Mouse (Mus musculus) mouse embryonic stem cell (cell line): ENCODE results near the gene Prkaa2.

Experiments used
- in situ Hi-C, 2 experiments: fragments of 300-500 bp; cut with MboI; formaldehyde crosslinking; loops; 1 replicate in 1 of 2; 3 replicates in 1 of 2; pipeline ENCODE4 v1.14.3; 2019 to 2020; ENCODE audit warnings: low sequenced_read_pairs in 2 of 2, low pct_unique_long_range_greater_than_20kb in 1 of 2, mixed read lengths in 1 of 2; ENCODE audit not compliant: unreplicated experiment in 1 of 2

Prkaa2 gene

GRCm38 (mm10) chr4:105070982-105071381 lies 38.7 kb downstream of the Prkaa2 start:
- in situ Hi-C loops: no loop called here

DNA sequence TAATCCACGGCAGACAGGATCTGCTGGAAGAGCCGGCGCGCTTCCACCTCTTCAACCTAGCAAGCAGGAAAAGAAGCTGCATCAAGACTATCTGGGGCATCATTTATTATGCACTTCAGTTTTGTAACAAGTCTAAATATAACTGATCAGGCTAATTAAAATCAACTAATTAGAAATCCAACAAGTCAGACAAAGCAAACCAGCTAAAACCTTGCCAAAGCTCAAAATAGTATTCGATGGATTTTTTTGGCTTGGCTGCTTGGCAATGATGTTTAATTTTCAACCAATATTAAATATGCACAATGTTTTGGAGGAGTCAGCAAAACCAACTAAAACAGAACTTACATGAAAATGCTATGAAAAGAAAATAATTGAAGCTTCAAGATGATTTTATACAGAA lies 58.4 kb downstream of the Prkaa2 start:
- in situ Hi-C loops: no loop called here

- in situ Hi-C loops: no loop called here
These were observed 59.6 kb downstream of the Prkaa2 start for GRCm38 (mm10) chr4:105050041-105050440.

- in situ Hi-C loops: loop anchor here in 1 of 2 experiments (10.0 kb wide), 1 partner anchor 91 kb away; no protein-coding TSS in a partner anchor
These were observed 75.4 kb downstream of the Prkaa2 start for GRCm38 (mm10) chr4:105034259-105034658.

GRCm38 (mm10) chr4:105033153-105033552 lies 76.5 kb downstream of the Prkaa2 start:
- in situ Hi-C loops: loop anchor here in 1 of 2 experiments (10.0 kb wide), 1 partner anchor 92 kb away; no protein-coding TSS in a partner anchor

GRCm38 (mm10) chr4:105031104-105031503 lies 78.6 kb downstream of the Prkaa2 start:
- in situ Hi-C loops: loop anchor here in 1 of 2 experiments (10.0 kb wide), 1 partner anchor 94 kb away; no protein-coding TSS in a partner anchor

GRCm38 (mm10) chr4:105027278-105027677 lies 82.4 kb downstream of the Prkaa2 start:
- in situ Hi-C loops: no loop called here

GRCm38 (mm10) chr4:105016006-105016613 lies 93.6 kb downstream of the Prkaa2 start:
- in situ Hi-C loops: loop anchor here in 1 of 2 experiments (25.0 kb wide), 1 partner anchor 104 kb away; the partner anchor contains the start of gene Fyb2

GRCm38 (mm10) chr4:105015496-105015895 lies 94.2 kb downstream of the Prkaa2 start:
- in situ Hi-C loops: loop anchor here in 1 of 2 experiments (25.0 kb wide), 1 partner anchor 103 kb away; the partner anchor contains the start of gene Fyb2

DNA sequence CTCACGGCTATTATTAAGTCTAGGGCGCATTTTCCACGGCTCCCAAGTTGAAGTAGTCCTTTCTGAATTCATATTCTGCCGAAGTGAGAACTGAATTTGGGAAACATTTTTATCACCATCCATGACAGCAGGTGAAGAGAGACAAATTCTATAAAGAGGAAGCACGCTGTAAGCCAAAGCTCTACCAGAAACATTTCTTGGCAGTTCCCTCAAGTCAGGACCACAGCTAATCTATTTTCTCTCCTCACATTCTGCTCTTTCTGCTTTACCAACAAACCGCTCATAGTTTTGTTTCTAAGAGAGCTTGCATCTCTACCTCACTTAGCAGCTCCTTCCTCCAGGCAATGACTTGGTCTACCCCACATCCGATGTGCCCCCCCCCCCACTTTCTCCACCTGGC lies 96.0 kb downstream of the Prkaa2 start:
- in situ Hi-C loops: loop anchor here in 1 of 2 experiments (25.0 kb wide), 1 partner anchor 101 kb away; the partner anchor contains the start of gene Fyb2

GRCm38 (mm10) chr4:105007360-105008018 lies 102.2 kb downstream of the Prkaa2 start:
- in situ Hi-C loops: loop anchor here in 1 of 2 experiments (25.0 kb wide), 1 partner anchor 95 kb away; the partner anchor contains the start of gene Fyb2

- in situ Hi-C loops: loop anchor here (5.0 to 25.0 kb wide), 2 partner anchors 92 kb away; partner anchors contain the start of gene Fyb2 (in 2 of the 2)
These were observed 105.0 kb downstream of the Prkaa2 start for GRCm38 (mm10) chr4:105004649-105005048.

GRCm38 (mm10) chr4:105004135-105004534 lies 105.6 kb downstream of the Prkaa2 start:
- in situ Hi-C loops: loop anchor here (5.0 to 25.0 kb wide), 2 partner anchors 92 kb away; partner anchors contain the start of gene Fyb2 (in 2 of the 2)

DNA sequence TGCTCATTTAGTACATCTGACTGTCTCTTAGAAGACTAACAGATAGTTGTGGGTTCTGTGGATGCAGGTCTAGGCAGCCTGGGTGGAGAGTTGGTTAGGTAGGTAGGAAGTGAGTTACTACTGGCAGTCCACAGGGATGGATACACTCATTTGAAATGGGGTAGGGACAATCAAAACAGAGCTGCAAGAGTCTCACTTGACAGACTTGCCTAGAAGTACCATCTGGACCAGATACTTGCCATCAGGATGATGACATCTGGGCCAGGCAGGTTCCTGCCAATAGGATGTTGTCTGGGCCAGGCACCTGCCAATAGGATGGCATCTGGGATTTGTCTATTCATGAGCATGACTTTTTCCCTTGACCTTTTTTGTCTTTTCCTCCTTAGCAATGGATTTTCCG lies 108.0 kb downstream of the Prkaa2 start:
- in situ Hi-C loops: loop anchor here (5.0 to 25.0 kb wide), 2 partner anchors 89 kb away; partner anchors contain the start of gene Fyb2 (in 2 of the 2)

DNA sequence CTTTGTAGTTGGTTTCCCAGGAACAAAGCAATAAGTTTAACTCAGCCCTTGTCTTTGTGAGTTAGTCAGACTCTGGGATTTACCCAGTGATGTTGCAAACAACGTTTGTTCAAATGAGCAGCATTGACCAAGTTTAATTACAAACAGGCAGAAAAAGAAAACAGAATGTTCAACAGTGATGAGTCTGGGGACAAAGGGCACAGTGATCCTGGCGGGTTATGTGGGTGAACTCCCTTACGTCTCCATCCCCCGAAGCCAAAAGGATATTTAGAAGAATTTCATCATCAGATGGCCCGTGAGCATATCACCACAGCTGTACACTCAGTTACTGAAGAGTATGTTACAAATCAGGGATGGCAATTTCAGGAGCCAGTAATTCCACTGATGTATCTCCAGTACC lies 110.0 kb downstream of the Prkaa2 start:
- in situ Hi-C loops: loop anchor here (5.0 to 25.0 kb wide), 2 partner anchors 87 kb away; partner anchors contain the start of gene Fyb2 (in 2 of the 2)

DNA sequence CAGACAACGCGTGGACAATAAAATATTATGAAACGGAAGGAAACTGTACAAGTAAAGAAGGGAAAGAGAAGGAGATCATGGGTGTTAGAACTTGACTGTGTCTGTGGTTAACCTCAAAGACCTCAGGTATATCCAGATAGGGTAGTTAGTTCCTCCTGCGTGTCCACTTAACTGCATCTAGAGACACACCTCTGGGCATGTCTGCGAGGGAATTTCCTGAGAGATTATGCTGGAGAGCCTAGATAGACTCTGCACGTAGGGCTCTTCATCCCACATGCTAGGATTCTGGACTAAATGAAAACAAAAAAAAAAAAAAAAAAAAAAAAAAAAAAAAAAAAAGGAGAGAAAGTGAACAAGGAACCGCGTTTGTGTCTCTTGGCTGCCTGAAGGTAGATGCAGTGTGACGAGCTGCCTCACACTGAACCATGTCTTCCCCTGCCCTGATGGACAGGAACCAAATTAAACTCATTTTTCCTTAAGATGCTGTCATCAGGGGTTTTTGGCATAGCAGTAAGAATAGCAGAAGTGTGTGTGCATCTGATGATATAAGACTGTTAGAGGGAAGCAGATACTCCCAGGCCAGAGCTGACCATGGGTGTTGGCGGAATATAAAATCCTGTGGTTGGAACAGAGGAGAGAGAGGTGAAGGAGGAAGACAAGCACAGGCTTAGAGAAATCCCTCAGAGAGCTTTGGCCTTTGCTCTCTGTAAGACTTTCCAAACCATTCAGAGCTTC lies 116.4 kb downstream of the Prkaa2 start:
- in situ Hi-C loops: no loop called here

DNA sequence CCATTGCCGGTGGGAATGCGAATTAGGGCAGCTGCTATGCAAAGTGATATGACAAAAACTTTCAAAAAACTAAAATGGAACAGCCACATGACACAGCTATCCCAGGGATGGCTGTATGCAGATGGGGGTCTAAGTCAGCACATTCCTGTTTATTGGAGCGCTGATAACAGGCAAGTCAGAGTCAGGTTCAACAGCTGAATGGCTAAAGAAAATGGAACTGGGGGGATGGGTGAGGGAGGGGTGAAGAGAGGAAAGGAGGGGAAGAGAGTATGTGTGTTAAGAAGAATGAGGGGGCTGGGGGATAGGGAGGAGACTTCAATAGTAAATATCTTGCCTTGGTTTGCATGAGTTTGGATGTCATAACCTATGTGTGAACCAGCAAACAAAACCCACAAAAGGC lies 117.4 kb downstream of the Prkaa2 start:
- in situ Hi-C loops: no loop called here

- in situ Hi-C loops: no loop called here
These were observed 119.0 kb downstream of the Prkaa2 start for GRCm38 (mm10) chr4:104990686-104991085.

- in situ Hi-C loops: no loop called here
These were observed 119.7 kb downstream of the Prkaa2 start for GRCm38 (mm10) chr4:104990016-104990415.
